Mouse (Mus musculus): ENCODE results near the gene Rnh1. TPM values are rescaled to one million over a fixed set of nuclear protein-coding genes. Genes with fewer than 3 reads are reported as not detected.

Gene Rnh1
- polyA plus RNA-seq, 1 experiment from 2014 or later, result 64.4 TPM

DNA sequence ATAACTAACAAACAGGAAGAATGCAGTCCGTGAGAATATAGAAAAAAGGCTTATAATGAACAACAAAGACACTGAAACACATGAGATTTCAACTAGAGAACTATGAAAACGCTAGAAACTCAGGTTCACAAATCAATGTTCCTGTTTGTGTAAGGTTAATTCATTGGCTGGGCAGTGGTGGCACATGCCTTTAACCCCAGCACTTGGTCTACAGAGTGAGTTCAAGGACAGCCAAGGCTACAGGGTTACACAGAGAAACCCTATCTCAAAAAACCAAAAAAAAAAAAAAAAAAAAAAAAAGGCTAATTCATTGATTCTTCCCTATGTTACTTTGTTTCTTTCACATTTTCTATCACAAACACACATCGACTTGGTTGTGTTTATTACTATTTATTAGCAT, 52.1 kb downstream of the Rnh1 start:
- Histone ChIP-seq H3K4me3 (ENCODE audit: low read depth, low read length) (no peak overlapping the region), H3K27ac (ENCODE audit: low read depth, low read length) (no peak overlapping the region), H3K36me3 (ENCODE audit: control insufficient read depth, insufficient read depth, low read length) (no peaks in the 10 kb centered on the region), H3K9ac (ENCODE audit: low read depth, low read length) (no peak overlapping the region), H3K9me3 (ENCODE audit: control insufficient read depth, low read length) (no peaks in the 10 kb centered on the region), H3K27me3 (ENCODE audit: control insufficient read depth, insufficient read depth, low read length) (no peaks in the 10 kb centered on the region; the same call in 1 of the 2 replicates), H3K4me1 (replicated peaks; ENCODE audit: control insufficient read depth, insufficient read depth, low read length) (no peaks in the 10 kb centered on the region), H3K4me2 (replicated peaks; ENCODE audit: low read depth, low read length) (no peak overlapping the region)
- 90% methylated on average over 3 of the region's 3 CpGs for WGBS
- DNase-seq (ENCODE audit: low spot score), result no peak
- no peak for ATAC-seq (ENCODE audit: low FRiP score)

DNA sequence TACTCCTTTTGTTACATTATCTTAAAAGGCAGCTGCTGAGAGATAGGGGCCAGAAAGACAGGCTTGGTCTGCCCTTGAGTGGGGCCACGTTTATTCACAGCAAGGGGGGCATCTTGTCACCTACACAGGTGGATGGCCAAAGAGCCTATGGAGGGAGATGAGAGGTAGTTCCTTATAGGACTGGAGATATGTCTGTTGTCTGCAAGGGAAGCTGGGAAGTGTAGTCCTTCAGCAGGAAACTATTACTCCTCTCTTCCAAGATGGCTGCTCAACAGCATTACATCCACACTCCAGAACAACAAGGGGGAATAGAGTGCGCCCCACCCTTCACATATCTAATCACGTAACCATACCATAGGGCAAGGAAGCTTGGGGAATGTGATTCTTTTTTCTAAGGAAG, 53.2 kb downstream of the Rnh1 start:
- Histone ChIP-seq H3K9me3 (ENCODE audit: control insufficient read depth, low read length) (no peaks in the 10 kb centered on the region), H3K4me2 (replicated peaks; ENCODE audit: low read depth, low read length) (no peak overlapping the region), H3K4me3 (ENCODE audit: low read depth, low read length) (no peak overlapping the region), H3K27me3 (ENCODE audit: control insufficient read depth, insufficient read depth, low read length) (no peaks in the 10 kb centered on the region; the same call in 1 of the 2 replicates), H3K9ac (ENCODE audit: low read depth, low read length) (no peak overlapping the region), H3K36me3 (ENCODE audit: control insufficient read depth, insufficient read depth, low read length) (no peaks in the 10 kb centered on the region), H3K4me1 (replicated peaks; ENCODE audit: control insufficient read depth, insufficient read depth, low read length) (no peaks in the 10 kb centered on the region), H3K27ac (ENCODE audit: low read depth, low read length) (no peak overlapping the region)
- no peak for DNase-seq (ENCODE audit: low spot score)
- WGBS, result 79% methylated on average over 3 of the region's 3 CpGs
- no peak for ATAC-seq (ENCODE audit: low FRiP score)

DNA sequence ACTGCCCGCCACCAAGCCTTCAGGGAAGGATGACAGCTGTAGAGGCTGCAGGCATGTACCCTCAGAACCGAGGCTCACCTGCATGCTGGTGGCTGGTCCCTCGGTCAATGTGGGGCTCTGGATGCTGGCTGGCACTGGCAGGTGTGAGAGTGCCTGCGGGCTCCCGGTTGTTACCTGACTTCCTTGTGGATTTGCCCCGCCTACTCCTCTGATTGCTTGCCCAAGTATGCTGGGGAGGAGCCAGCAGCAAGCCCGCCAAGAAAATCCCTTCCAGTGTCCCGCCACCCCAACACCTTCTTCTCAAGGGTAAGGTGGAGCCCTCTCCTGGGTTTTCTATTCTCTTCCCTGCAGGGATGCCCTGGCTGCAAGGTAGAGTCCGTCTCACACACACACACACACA, 55.0 kb downstream of the Rnh1 start, which contains the start of gene Ano9:
Gene Ano9, minus strand, starts transcription at position 171 of the 400 bp plus-strand sequence.
- DNase-seq (ENCODE audit: low spot score) (no peak), ATAC-seq (ENCODE audit: low FRiP score) (no peak)
- no peak within 1 kb of the TSS for H3K4me3 ChIP-seq (ENCODE audit: low read depth, low read length)
- no peak within 1 kb of the TSS for H3K27ac ChIP-seq (ENCODE audit: low read depth, low read length)
- no peaks in the 10 kb centered on the region for H3K36me3 ChIP-seq (ENCODE audit: control insufficient read depth, insufficient read depth, low read length)
- no peak within 1 kb of the TSS for H3K9ac ChIP-seq (ENCODE audit: low read depth, low read length)
- H3K9me3 ChIP-seq (ENCODE audit: control insufficient read depth, low read length), result no peaks in the 10 kb centered on the region
- H3K4me2 ChIP-seq (replicated peaks; ENCODE audit: low read depth, low read length), result no peak within 1 kb of the TSS
- H3K4me1 ChIP-seq (replicated peaks; ENCODE audit: control insufficient read depth, insufficient read depth, low read length), result no peaks in the 10 kb centered on the region
- 12% methylated on average over 9 of the region's 9 CpGs for whole genome bisulfite sequencing
- no peaks in the 10 kb centered on the region; the same call in 1 of the 2 replicates for H3K27me3 ChIP-seq (ENCODE audit: control insufficient read depth, insufficient read depth, low read length)

DNA sequence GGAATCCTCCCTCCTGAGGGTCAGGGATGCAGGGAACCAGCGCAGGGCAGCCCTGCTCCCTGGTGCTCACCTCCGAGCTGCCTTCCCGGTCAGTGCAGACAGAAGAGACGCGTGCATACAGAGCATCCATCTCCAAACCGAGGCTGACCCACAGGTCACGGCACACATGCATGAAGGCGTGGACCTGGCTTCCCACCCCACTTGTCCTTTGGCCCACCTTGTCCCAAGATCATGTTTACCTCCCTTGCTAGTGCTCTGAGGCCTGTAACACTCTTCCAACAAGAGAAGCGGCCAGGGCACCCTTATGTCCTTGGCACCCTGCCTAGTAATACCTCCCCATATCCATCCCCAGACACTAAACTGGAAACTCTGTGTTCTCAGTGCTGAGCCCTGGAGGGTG, 56.8 kb downstream of the Rnh1 start:
- DNase-seq (ENCODE audit: low spot score), result no peak
- Histone ChIP-seq H3K4me3 (ENCODE audit: low read depth, low read length) (no peak overlapping the region), H3K27me3 (ENCODE audit: control insufficient read depth, insufficient read depth, low read length) (no peaks in the 10 kb centered on the region; the same call in 1 of the 2 replicates), H3K27ac (ENCODE audit: low read depth, low read length) (no peak overlapping the region), H3K4me1 (replicated peaks; ENCODE audit: control insufficient read depth, insufficient read depth, low read length) (no peaks in the 10 kb centered on the region), H3K4me2 (replicated peaks; ENCODE audit: low read depth, low read length) (no peak overlapping the region), H3K36me3 (ENCODE audit: control insufficient read depth, insufficient read depth, low read length) (no peaks in the 10 kb centered on the region), H3K9me3 (ENCODE audit: control insufficient read depth, low read length) (no peaks in the 10 kb centered on the region), H3K9ac (ENCODE audit: low read depth, low read length) (no peak overlapping the region)
- WGBS, result 84% methylated on average over 9 of the region's 9 CpGs
- ATAC-seq (ENCODE audit: low FRiP score), result no peak

MicroRNA genes within 50 kb of the gene (microRNA counts, 519-probe panel; counts per million panel counts)
- 4,696 counts per million, percentile 56 among the panel's probes with 10 or more counts for microRNA mmu-miR-210

Other genes starting within 250 kb of the Rnh1 start
- gene Pgghg, start 231.5 kb downstream of the Rnh1 start, polyA plus RNA-seq (2014; fragmentation: Nextera tagmentation; extraction: Ambion mirVana), result 9.7 and 10.6 TPM in 2 replicates
- 0.27 and 0.54 TPM in 2 replicates for gene Ifitm5, start 222.6 kb downstream of the Rnh1 start, polyA plus RNA-seq (2014; fragmentation: Nextera tagmentation; extraction: Ambion mirVana)
- gene Gm45717, start 216.9 kb downstream of the Rnh1 start, polyA plus RNA-seq (2014; fragmentation: Nextera tagmentation; extraction: Ambion mirVana), result not detected in 2 replicates
- gene Ifitm2, start 216.9 kb downstream of the Rnh1 start, polyA plus RNA-seq (2014; fragmentation: Nextera tagmentation; extraction: Ambion mirVana), result 290 and 308 TPM in 2 replicates
- 6.9 and 7.8 TPM in 2 replicates for gene Ifitm1, start 205.6 kb downstream of the Rnh1 start, polyA plus RNA-seq (2014; fragmentation: Nextera tagmentation; extraction: Ambion mirVana)
- gene Ifitm3, start 162.1 kb downstream of the Rnh1 start, polyA plus RNA-seq (2014; fragmentation: Nextera tagmentation; extraction: Ambion mirVana), result 18.6 and 20.6 TPM in 2 replicates
- 0.24 TPM in 1 of 2 replicates, not detected in the other for gene Ifitm6, start 154.9 kb downstream of the Rnh1 start, polyA plus RNA-seq (2014; fragmentation: Nextera tagmentation; extraction: Ambion mirVana)
- not detected in 2 replicates for gene Gm17387, start 143.7 kb downstream of the Rnh1 start, polyA plus RNA-seq (2014; fragmentation: Nextera tagmentation; extraction: Ambion mirVana)
- gene B4galnt4, start 111.8 kb downstream of the Rnh1 start, polyA plus RNA-seq (2014; fragmentation: Nextera tagmentation; extraction: Ambion mirVana), result 15.1 and 18.1 TPM in 2 replicates
- 2.0 and 2.6 TPM in 2 replicates for gene Pkp3, start 94.6 kb downstream of the Rnh1 start, polyA plus RNA-seq (2014; fragmentation: Nextera tagmentation; extraction: Ambion mirVana)
- gene Sigirr, start 72.3 kb downstream of the Rnh1 start, polyA plus RNA-seq (2014; fragmentation: Nextera tagmentation; extraction: Ambion mirVana), result 1.0 and 2.1 TPM in 2 replicates
- 0.48 and 0.70 TPM in 2 replicates for gene Ano9, start 55.1 kb downstream of the Rnh1 start, polyA plus RNA-seq (2014; fragmentation: Nextera tagmentation; extraction: Ambion mirVana)
- 65.2 and 73.5 TPM in 2 replicates for gene Ptdss2, start 50.5 kb downstream of the Rnh1 start, polyA plus RNA-seq (2014; fragmentation: Nextera tagmentation; extraction: Ambion mirVana)
- gene Hras, start 21.1 kb upstream of the Rnh1 start, polyA plus RNA-seq (2014; fragmentation: Nextera tagmentation; extraction: Ambion mirVana), result 98.0 and 99.6 TPM in 2 replicates
- gene Lrrc56, start 21.3 kb upstream of the Rnh1 start, polyA plus RNA-seq (2014; fragmentation: Nextera tagmentation; extraction: Ambion mirVana), result 6.2 and 7.8 TPM in 2 replicates
- gene Lmntd2, start 41.2 kb upstream of the Rnh1 start, polyA plus RNA-seq (2014; fragmentation: Nextera tagmentation; extraction: Ambion mirVana), result 2.3 and 3.3 TPM in 2 replicates
- 36.4 and 37.8 TPM in 2 replicates for gene Rassf7, start 43.0 kb upstream of the Rnh1 start, polyA plus RNA-seq (2014; fragmentation: Nextera tagmentation; extraction: Ambion mirVana)
- 67.1 and 78.6 TPM in 2 replicates for gene Phrf1, start 55.9 kb upstream of the Rnh1 start, polyA plus RNA-seq (2014; fragmentation: Nextera tagmentation; extraction: Ambion mirVana)
- 0.77 and 1.1 TPM in 2 replicates for gene Irf7, start 93.6 kb upstream of the Rnh1 start, polyA plus RNA-seq (2014; fragmentation: Nextera tagmentation; extraction: Ambion mirVana)
- not detected in 2 replicates for gene Cdhr5, start 103.9 kb upstream of the Rnh1 start, polyA plus RNA-seq (2014; fragmentation: Nextera tagmentation; extraction: Ambion mirVana)
- gene Sct, start 106.3 kb upstream of the Rnh1 start, polyA plus RNA-seq (2014; fragmentation: Nextera tagmentation; extraction: Ambion mirVana), result 4.8 and 5.1 TPM in 2 replicates
- 0.25 and 0.33 TPM in 2 replicates for gene Drd4, start 119.1 kb upstream of the Rnh1 start, polyA plus RNA-seq (2014; fragmentation: Nextera tagmentation; extraction: Ambion mirVana)
- 70.0 and 75.9 TPM in 2 replicates for gene Deaf1, start 154.8 kb upstream of the Rnh1 start, polyA plus RNA-seq (2014; fragmentation: Nextera tagmentation; extraction: Ambion mirVana)
- 29.7 and 31.9 TPM in 2 replicates for gene Tmem80, start 154.9 kb upstream of the Rnh1 start, polyA plus RNA-seq (2014; fragmentation: Nextera tagmentation; extraction: Ambion mirVana)
- 2.1 and 2.6 TPM in 2 replicates for gene Eps8l2, start 166.0 kb upstream of the Rnh1 start, polyA plus RNA-seq (2014; fragmentation: Nextera tagmentation; extraction: Ambion mirVana)
- gene Taldo1, start 219.3 kb upstream of the Rnh1 start, polyA plus RNA-seq (2014; fragmentation: Nextera tagmentation; extraction: Ambion mirVana), result 389 and 395 TPM in 2 replicates
- gene Gatd1, start 241.3 kb upstream of the Rnh1 start, polyA plus RNA-seq (2014; fragmentation: Nextera tagmentation; extraction: Ambion mirVana), result 43.3 and 48.1 TPM in 2 replicates

Measured in hindbrain, embryonic 11.5 days (tissue).